Mouse (Mus musculus): ENCODE measurements at regions not wholly inside any gene's neighbourhood (a gene's known extent, or its start where the extent isn't known, plus 50 kb on each side); places are given as distances from the start of the nearest gene placed in this dataset.
A peak's percentile ranks its signal among the peaks of the same experiment; 100 is the strongest.

GRCm38 (mm10) chr13:43919781-43920420 lies 135.3 kb downstream of the Cd83 start:
- no peak overlapping the region for H3K4me3 ChIP-seq
- WGBS, result 74% methylated on average over 5 of the region's 5 CpGs
- no peak for ATAC-seq (ENCODE audit: insufficient number of reproducible peaks, insufficient read depth, low FRiP score, low TSS enrichment)

GRCm38 (mm10) chr13:43930081-43930981 lies 145.8 kb downstream of the Cd83 start:
- ATAC-seq (ENCODE audit: insufficient number of reproducible peaks, insufficient read depth, low FRiP score, low TSS enrichment), result peak; percentile 60; the same call in 1 of the 2 replicates
- Histone ChIP-seq H3K4me1 (peaks cover 22% of the 10 kb centered on the region; the same call in 1 of the 2 replicates), H3K27me3 (no peaks in the 10 kb centered on the region), H3K4me2 (replicated peaks) (no peak overlapping the region), H3K9me3 (no peaks in the 10 kb centered on the region; the same call in 1 of the 2 replicates), H3K27ac (peak overlapping the region; percentile 18), H3K36me3 (no peaks in the 10 kb centered on the region), H3K4me3 (no peak overlapping the region), H3K9ac (no peak overlapping the region)
- WGBS, result 30% methylated on average over 19 of the region's 19 CpGs

More at GRCm38 (mm10) chr13:43919781-43920420, 135.3 kb downstream of the Cd83 start:
- Histone ChIP-seq H3K36me3 (no peaks in the 10 kb centered on the region), H3K9me3 (no peaks in the 10 kb centered on the region), H3K9ac (no peak overlapping the region), H3K27me3 (no peaks in the 10 kb centered on the region), H3K27ac (no peak overlapping the region), H3K4me2 (replicated peaks) (no peak overlapping the region), H3K4me1 (no peaks in the 10 kb centered on the region)

GRCm38 (mm10) chr13:43932946-43933345 lies 148.4 kb downstream of the Cd83 start:
- no peak overlapping the region for H3K9ac ChIP-seq
- no peak overlapping the region for H3K4me2 ChIP-seq (replicated peaks)
- 50% methylated on average over 7 of the region's 7 CpGs for WGBS
- H3K27me3 ChIP-seq, result no peaks in the 10 kb centered on the region
- no peak for ATAC-seq (ENCODE audit: insufficient number of reproducible peaks, insufficient read depth, low FRiP score, low TSS enrichment)
- H3K9me3 ChIP-seq, result no peaks in the 10 kb centered on the region; the same call in 1 of the 2 replicates
- H3K36me3 ChIP-seq, result no peaks in the 10 kb centered on the region
- peaks cover 28% of the 10 kb centered on the region; the same call in 1 of the 2 replicates for H3K4me1 ChIP-seq
- no peak overlapping the region for H3K27ac ChIP-seq
- no peak overlapping the region for H3K4me3 ChIP-seq

GRCm38 (mm10) chr13:43935284-43935683 lies 150.7 kb downstream of the Cd83 start:
- peaks cover 25% of the 10 kb centered on the region; the same call in 1 of the 2 replicates for H3K4me1 ChIP-seq
- no peak for ATAC-seq (ENCODE audit: insufficient number of reproducible peaks, insufficient read depth, low FRiP score, low TSS enrichment)
- no peaks in the 10 kb centered on the region for H3K36me3 ChIP-seq
- H3K27me3 ChIP-seq, result no peaks in the 10 kb centered on the region
- H3K9me3 ChIP-seq, result no peaks in the 10 kb centered on the region
- H3K9ac ChIP-seq, result no peak overlapping the region
- H3K4me3 ChIP-seq, result no peak overlapping the region
- no peak overlapping the region for H3K4me2 ChIP-seq (replicated peaks)
- 97% methylated on average over 6 of the region's 6 CpGs for WGBS
- no peak overlapping the region for H3K27ac ChIP-seq

GRCm38 (mm10) chr13:43936504-43936903 lies 151.9 kb downstream of the Cd83 start:
- Histone ChIP-seq H3K36me3 (no peaks in the 10 kb centered on the region), H3K4me2 (replicated peaks) (no peak overlapping the region), H3K9ac (no peak overlapping the region), H3K9me3 (no peaks in the 10 kb centered on the region), H3K27me3 (no peaks in the 10 kb centered on the region), H3K4me3 (no peak overlapping the region), H3K4me1 (peaks cover 17% of the 10 kb centered on the region; the same call in 1 of the 2 replicates), H3K27ac (no peak overlapping the region)
- no peak for ATAC-seq (ENCODE audit: insufficient number of reproducible peaks, insufficient read depth, low FRiP score, low TSS enrichment)
- WGBS, result 41% methylated on average over 4 of the region's 4 CpGs

GRCm38 (mm10) chr13:43938611-43939010 lies 154.0 kb downstream of the Cd83 start:
- 74% methylated on average over 7 of the region's 7 CpGs for WGBS

GRCm38 (mm10) chr13:43939375-43939774 lies 154.8 kb downstream of the Cd83 start:
- no peak for ATAC-seq (ENCODE audit: insufficient number of reproducible peaks, insufficient read depth, low FRiP score, low TSS enrichment)
- peaks cover 5% of the 10 kb centered on the region; the same call in 1 of the 2 replicates for H3K4me1 ChIP-seq
- no peaks in the 10 kb centered on the region for H3K36me3 ChIP-seq
- 36% methylated on average over 4 of the region's 4 CpGs for WGBS
- H3K9ac ChIP-seq, result no peak overlapping the region
- no peaks in the 10 kb centered on the region for H3K9me3 ChIP-seq
- H3K27me3 ChIP-seq, result no peaks in the 10 kb centered on the region
- no peak overlapping the region for H3K4me2 ChIP-seq (replicated peaks)
- no peak overlapping the region for H3K4me3 ChIP-seq
- H3K27ac ChIP-seq, result no peak overlapping the region

More at GRCm38 (mm10) chr13:43938611-43939010, 154.0 kb downstream of the Cd83 start:
- H3K36me3 ChIP-seq, result no peaks in the 10 kb centered on the region
- H3K9ac ChIP-seq, result no peak overlapping the region
- H3K4me3 ChIP-seq, result no peak overlapping the region
- ATAC-seq (ENCODE audit: insufficient number of reproducible peaks, insufficient read depth, low FRiP score, low TSS enrichment), result no peak
- no peaks in the 10 kb centered on the region for H3K27me3 ChIP-seq
- peaks cover 5% of the 10 kb centered on the region; the same call in 1 of the 2 replicates for H3K4me1 ChIP-seq
- H3K9me3 ChIP-seq, result no peaks in the 10 kb centered on the region
- no peak overlapping the region for H3K4me2 ChIP-seq (replicated peaks)
- no peak overlapping the region for H3K27ac ChIP-seq

- no peaks in the 10 kb centered on the region for H3K36me3 ChIP-seq
- no peak overlapping the region for H3K4me3 ChIP-seq
- no peak for ATAC-seq (ENCODE audit: insufficient number of reproducible peaks, insufficient read depth, low FRiP score, low TSS enrichment)
- no peak overlapping the region for H3K9ac ChIP-seq
- H3K9me3 ChIP-seq, result no peaks in the 10 kb centered on the region
- no peak overlapping the region for H3K4me2 ChIP-seq (replicated peaks)
- no peaks in the 10 kb centered on the region for H3K4me1 ChIP-seq
- 72% methylated on average over 8 of the region's 8 CpGs for WGBS
- no peak overlapping the region for H3K27ac ChIP-seq
- no peaks in the 10 kb centered on the region for H3K27me3 ChIP-seq
Observed at GRCm38 (mm10) chr13:43941731-43942130, 157.2 kb downstream of the Cd83 start.

- Histone ChIP-seq H3K27me3 (no peaks in the 10 kb centered on the region), H3K4me1 (no peaks in the 10 kb centered on the region), H3K27ac (no peak overlapping the region), H3K4me2 (replicated peaks) (no peak overlapping the region), H3K9me3 (no peaks in the 10 kb centered on the region), H3K36me3 (no peaks in the 10 kb centered on the region), H3K4me3 (no peak overlapping the region), H3K9ac (no peak overlapping the region)
- no peak for ATAC-seq (ENCODE audit: insufficient number of reproducible peaks, insufficient read depth, low FRiP score, low TSS enrichment)
- WGBS, result 77% methylated on average over 3 of the region's 3 CpGs
Observed at GRCm38 (mm10) chr13:43948606-43949005, 164.0 kb downstream of the Cd83 start.

GRCm38 (mm10) chr13:43949740-43950643 lies 165.4 kb downstream of the Cd83 start:
- Histone ChIP-seq H3K4me3 (no peak overlapping the region), H3K4me1 (no peaks in the 10 kb centered on the region), H3K4me2 (replicated peaks) (no peak overlapping the region), H3K36me3 (no peaks in the 10 kb centered on the region), H3K27me3 (no peaks in the 10 kb centered on the region), H3K27ac (no peak overlapping the region), H3K9me3 (no peaks in the 10 kb centered on the region), H3K9ac (no peak overlapping the region)
- no peak for ATAC-seq (ENCODE audit: insufficient number of reproducible peaks, insufficient read depth, low FRiP score, low TSS enrichment)
- 76% methylated on average over 15 of the region's 15 CpGs for WGBS

- H3K27ac ChIP-seq, result no peak overlapping the region
- no peaks in the 10 kb centered on the region for H3K4me1 ChIP-seq
- WGBS, result 76% methylated on average over 4 of the region's 4 CpGs
- H3K27me3 ChIP-seq, result no peaks in the 10 kb centered on the region
- ATAC-seq (ENCODE audit: insufficient number of reproducible peaks, insufficient read depth, low FRiP score, low TSS enrichment), result no peak
- no peaks in the 10 kb centered on the region for H3K36me3 ChIP-seq
- H3K9me3 ChIP-seq, result no peaks in the 10 kb centered on the region
- no peak overlapping the region for H3K9ac ChIP-seq
- no peak overlapping the region for H3K4me3 ChIP-seq
- H3K4me2 ChIP-seq (replicated peaks), result no peak overlapping the region
Observed at GRCm38 (mm10) chr13:43952491-43952890, 167.9 kb downstream of the Cd83 start.

Measured in embryonic facial prominence, embryonic 12.5 days (tissue).